Mouse (Mus musculus): Measurements from ENCODE around the gene Cntrl.

GRCm38 (mm10) chr2:35153179-35153578 lies 43.9 kb downstream of the Cntrl start:
- no peak for TF ChIP-seq CTCF (IDR thresholded peaks at IDR 0.05; ENCODE audit: low read depth)
- no peak for TF ChIP-seq EP300 (IDR thresholded peaks at IDR 0.05; ENCODE audit: low read depth)
